Mouse (Mus musculus) heart, adult 2 months (tissue): ENCODE data around the gene Gm45623.

Experiments
- CTCF ChIP-seq: fragments of 200-600 bp; IDR thresholded peaks from 2 replicates; pipeline ENCODE4 v1.8.1; 2022; ENCODE audit warnings: antibody characterized with exemption, mild to moderate bottlenecking, moderate library complexity
- POLR2A ChIP-seq: fragments of 200-500 bp; IDR thresholded peaks from 2 replicates; pipeline ENCODE4 v1.6.1; 2011; ENCODE audit warnings: mild to moderate bottlenecking, low read depth, low read length, control low read depth; ENCODE audit not compliant: insufficient read depth

DNA sequence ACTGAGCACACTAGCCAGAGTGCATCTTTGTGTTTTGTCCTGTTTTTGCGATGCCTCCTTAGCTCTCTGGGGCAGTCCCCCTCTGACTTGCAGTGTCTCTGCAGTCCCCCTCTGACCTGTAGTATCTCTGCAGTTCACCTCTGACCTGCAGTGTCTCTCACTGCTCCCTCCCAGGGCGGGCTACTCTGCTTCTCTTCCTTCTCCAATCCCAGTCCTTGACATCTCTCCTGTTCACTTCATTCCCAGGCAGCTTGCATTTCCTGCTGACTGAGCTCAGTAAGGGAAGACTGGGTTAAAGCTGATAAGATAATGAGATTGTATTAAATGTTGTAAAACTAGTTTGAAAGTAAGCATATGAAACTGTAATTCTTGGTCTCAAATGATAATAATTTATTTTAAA is 43.0 kb downstream of the Gm45623 start:
- TF ChIP-seq CTCF (no peak), POLR2A (no peak)
